Mouse (Mus musculus) retina, postnatal 7 days (tissue): ENCODE results near the gene Orc1.

ENCODE experiments used
- DNase-seq: peaks from one replicate; pipeline ENCODE4 v3.0.0-alpha.2; 2012; ENCODE audit warnings: low read depth, low spot score

Orc1 gene

GRCm38 (mm10) chr4:108635101-108635500 lies 55.9 kb downstream of the Orc1 start:
- DNase-seq: no peak

- no peak for DNase-seq
Observed at GRCm38 (mm10) chr4:108637721-108638120, 58.5 kb downstream of the Orc1 start.

DNA sequence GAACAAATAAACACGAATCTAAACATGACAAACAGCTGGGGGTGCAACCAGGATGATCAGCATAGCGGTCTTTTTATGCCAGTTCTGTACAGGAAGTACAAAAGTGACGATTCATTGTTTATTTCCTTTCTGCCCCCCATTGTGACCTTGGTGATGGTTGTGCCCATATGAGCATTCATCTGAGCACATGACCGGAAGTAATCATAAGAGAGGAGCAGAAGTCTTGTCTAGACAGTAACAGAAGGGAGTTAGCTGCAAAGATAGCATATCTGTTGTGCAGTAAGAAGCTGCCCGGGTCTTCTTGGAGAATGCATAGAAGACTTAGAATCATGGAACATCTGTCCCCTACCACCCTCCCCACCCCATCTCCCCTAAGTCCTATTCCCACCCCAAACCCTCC lies 59.5 kb downstream of the Orc1 start:
- DNase-seq: no peak

GRCm38 (mm10) chr4:108664407-108664806 lies 85.2 kb downstream of the Orc1 start:
- no peak for DNase-seq
